Mouse (Mus musculus) heart, adult 2 months (tissue): ENCODE data around the gene Asic5.

ENCODE experiments used
- CTCF ChIP-seq: fragments of 200-600 bp; IDR thresholded peaks from 2 replicates; pipeline ENCODE4 v1.8.1; 2022; ENCODE audit warnings: antibody characterized with exemption, mild to moderate bottlenecking, moderate library complexity
- POLR2A ChIP-seq: fragments of 200-500 bp; IDR thresholded peaks from 2 replicates; pipeline ENCODE4 v1.6.1; 2011; ENCODE audit warnings: mild to moderate bottlenecking, low read depth, low read length, control low read depth; ENCODE audit not compliant: insufficient read depth

GRCm38 (mm10) chr3:81942341-81942740, 39.7 kb upstream of the Asic5 start:
- TF ChIP-seq CTCF = no peak
- TF ChIP-seq POLR2A = no peak
